Mouse (Mus musculus): ENCODE results near the gene Rsph1.

Rsph1 gene

DNA sequence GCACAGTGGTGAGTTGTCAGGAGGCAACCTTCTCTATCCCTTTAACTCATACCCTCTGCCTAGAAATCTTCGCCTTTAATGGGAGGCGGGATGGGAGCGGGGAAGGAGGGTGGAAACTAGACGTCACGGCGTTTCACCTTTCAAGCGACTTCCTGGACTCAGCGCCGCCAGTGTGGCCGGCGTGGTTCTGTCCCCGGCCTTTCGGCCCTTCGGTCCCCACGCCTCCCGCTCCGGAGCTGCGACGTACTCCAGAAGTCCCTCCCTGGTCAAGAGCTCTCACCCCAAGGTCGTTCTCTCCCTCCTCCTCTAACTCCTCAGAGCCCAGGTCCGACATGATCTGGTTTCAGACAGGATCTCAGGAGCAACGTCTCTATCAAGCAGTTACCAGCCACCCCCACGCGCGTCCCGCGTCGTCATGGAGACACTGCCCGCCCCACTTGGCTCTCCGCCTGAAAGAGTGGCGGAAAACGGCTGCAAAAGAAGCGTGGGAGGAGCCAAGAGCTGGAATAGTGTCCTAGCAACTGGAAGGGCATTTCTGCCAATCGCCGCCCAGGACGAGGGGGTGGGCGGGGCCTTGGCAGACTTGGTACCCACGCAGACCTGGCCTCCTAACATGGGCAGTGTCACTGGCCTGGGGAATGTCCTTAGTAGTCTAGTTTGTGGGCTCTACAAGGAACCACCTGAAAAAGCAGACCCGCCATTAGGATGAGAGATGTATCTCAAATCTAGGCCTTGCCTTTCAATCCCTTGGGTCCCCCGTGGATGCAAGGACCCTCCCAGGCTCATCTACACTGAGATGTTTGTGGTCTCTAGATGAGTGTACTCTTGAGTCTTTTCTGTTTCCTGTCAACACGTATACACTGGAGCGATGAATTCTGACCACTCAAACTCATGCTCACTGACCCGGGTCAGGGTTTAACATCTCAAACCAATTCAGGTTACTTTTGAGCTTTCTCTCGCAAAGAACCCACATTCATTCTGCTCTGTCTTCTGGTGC, at the start of gene Rsph1:
Gene Rsph1 (minus strand): TSS at position 462 of the 997 bp plus-strand sequence.
- in situ Hi-C loops (cut with MseI, MboI): no loop called here

DNA sequence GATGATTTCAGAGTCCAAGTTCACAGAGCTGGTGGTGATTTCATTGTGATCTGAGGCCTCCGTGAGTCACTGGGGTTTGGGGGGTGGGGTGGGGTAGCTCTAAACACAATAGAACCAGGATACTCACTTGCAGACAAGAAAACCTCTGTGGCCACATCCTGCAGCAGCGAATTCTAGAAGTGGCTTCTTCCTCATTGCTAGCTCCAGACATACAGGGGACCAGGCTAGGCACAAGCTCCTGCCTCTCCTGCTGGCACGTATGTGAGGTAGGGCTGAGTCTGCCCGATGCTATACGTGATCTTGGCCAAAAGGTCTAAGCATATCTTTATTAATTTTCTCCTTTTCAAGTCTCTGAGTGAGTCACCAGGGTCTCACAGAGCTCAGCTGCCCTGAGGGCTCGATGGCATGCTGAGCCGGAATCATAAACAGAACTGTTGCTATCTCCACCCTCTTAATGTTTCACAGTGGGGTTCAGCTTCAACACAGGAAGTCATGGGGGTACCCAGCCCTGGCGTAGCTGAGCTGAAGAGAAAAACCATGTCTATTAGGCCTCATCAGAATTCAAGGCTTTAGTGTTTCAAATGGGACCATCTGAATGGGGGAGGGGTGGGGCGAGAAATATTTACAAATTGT, 49.2 kb upstream of the Rsph1 start:
- in situ Hi-C loops (cut with MseI, MboI): no loop called here

- in situ Hi-C loops (cut with MseI, MboI): no loop called here
Observed at GRCm38 (mm10) chr17:31325451-31326219, 48.5 kb upstream of the Rsph1 start.

DNA sequence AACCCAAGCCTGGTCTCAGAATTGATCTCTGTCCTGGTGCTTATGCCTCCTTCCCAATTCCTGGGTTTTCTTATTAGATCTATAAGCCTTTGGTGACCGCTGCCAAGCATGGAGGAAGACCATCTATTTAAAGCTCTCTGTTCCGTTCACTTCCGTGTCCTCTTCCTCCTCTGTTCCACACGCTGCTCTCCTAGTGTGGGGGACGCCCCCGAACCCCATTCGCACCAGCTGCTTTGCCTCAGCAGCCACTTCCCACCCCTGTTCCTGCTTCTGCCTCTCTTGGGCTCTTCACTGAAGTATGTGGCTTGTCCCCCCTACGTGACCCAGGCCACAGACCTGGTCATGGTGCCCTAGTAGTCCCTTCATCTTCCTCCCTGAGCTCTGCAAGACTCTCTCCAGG, 47.0 kb upstream of the Rsph1 start:
- in situ Hi-C loops (cut with MseI, MboI): no loop called here

- in situ Hi-C loops (cut with MseI, MboI): no loop called here
Observed at GRCm38 (mm10) chr17:31323379-31323778, 46.2 kb upstream of the Rsph1 start.

GRCm38 (mm10) chr17:31322446-31322845, 45.3 kb upstream of the Rsph1 start:
- in situ Hi-C loops (cut with MseI, MboI): no loop called here

DNA sequence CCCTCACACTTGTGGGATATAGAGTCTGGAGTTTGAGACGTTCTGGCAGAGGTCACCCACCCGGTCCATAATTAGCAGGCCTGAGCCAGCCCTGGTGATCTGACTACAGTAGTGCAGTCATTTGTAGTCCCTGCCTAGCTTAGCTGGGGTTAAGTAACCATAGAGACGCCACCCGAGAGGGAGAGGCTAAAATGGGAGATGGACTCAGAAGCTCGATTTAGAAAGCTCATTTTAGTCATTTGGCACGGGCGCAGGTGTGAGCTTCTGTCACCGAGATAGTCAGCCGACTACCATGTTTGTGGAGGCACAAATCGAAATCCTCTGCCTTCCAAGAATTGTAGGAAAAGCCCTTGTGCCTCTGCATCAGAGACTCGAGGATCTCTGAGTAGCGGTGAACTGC, 44.2 kb upstream of the Rsph1 start:
- in situ Hi-C loops (cut with MseI, MboI): no loop called here

DNA sequence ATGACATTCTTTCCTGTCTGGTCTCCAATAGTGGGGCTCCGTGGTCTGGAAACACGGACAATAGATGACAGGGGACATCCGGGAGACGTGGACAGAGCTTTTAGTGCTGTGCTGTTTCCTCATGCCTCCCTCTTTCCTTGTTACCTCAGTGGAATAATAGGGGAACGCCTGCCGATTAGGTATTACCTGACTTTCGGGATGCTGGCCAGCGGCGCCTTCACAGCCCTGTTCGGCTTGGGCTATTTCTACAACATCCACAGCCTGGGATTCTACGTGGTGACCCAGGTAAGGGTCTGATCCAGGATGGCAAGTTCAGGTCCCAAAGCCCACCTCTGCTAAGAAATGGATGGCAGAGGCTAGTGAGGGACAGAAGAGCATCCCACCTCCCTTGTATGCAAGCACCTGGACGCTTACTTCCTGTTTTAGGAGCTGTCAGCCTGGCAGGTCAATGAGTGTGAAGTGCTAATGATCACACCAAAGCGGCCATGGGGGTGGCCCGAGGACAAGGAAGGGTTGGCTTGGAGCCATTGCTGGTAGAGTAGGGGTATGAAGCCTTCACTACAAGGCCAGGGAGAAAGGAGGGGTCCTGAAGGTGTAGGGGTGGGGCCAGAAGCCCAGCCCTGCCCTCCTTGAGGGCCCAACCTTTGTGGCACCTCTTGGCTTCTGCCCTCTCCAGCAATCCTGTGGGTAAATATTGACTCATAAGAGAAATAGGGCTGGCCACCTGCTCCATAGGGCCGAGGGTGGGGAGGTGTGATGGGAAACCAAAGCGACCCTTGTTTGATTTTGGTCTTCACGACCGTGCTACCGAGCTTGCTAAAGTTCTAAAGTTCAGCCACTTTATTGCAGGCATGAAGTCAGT, 42.0 kb upstream of the Rsph1 start:
- in situ Hi-C loops (cut with MseI, MboI): no loop called here

DNA sequence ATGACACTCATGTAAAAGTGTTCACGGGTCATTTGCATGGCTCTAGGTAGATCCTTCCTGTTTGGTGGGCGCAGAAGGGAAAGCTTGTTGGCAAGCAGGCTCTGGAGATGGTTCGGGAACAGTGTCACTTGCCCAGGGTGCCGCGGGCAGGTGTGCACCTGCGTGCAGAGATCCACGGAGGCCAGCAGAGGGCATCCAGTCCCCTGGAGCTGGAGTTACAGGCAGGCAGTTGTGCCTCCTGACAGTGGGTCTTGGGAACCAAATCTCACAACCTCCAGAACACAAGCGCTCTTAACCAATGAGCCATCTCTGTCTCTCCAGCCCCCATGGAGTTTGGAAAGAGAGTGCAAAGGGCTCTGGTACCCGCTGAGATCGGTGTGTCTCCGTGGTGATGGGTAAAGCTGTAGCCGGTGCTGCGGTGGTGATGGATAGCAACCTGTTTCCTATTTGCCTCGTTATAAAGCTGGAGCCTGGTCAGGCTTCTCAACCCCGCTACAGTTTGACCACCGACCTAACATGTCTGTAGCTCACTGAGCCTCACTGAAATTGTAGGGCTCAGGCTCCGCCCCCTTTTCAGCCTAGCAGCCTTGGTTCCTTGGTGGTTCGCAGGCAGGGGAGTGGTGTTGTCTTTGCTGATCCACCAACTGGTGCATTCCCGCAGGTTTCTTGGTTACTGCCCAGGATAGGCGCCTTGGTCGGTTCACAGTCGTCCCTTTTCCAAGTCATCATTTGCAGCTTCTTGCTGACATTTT, 40.5 kb upstream of the Rsph1 start:
- in situ Hi-C loops (cut with MseI, MboI): no loop called here

GRCm38 (mm10) chr17:31316998-31317397, 39.8 kb upstream of the Rsph1 start:
- in situ Hi-C loops (cut with MseI, MboI): no loop called here

GRCm38 (mm10) chr17:31315993-31316392, 38.8 kb upstream of the Rsph1 start:
- in situ Hi-C loops (cut with MseI, MboI): no loop called here

DNA sequence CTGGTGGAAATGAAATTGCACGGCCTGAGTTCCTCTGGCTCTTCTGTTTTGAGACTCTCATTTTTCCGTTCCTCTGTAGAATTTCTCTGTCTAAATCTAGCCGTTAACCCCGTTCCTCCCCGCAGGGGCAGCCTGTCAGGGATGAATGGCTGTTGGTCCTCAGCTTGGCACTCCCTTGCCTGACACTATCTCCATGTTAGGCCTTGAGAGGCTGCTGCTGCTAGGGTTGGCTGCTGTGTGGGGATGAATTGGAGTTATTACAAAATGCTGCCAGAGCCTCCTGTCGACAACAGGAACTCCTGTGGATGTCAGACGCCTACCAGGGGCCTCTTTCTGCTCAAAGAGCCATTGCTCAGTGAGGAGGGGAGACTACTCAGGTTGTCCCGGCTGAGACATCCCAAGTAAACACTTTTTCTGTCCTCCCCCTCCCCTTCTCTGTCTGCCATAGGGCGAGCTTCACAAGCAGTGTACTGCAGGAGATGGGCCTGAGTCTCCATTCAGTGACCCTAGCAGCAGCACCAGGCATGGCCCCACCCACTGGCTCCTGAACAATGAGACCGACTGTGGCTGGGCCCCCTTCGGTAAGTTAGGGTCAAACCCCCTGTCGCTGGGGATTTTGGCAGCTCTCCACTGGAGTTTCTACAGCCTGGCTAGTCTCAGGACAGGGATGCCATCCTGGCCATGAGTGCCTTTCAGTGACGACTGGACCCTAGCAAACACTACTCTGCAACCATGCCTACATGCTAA, 38.0 kb upstream of the Rsph1 start:
- in situ Hi-C loops (cut with MseI, MboI): no loop called here

DNA sequence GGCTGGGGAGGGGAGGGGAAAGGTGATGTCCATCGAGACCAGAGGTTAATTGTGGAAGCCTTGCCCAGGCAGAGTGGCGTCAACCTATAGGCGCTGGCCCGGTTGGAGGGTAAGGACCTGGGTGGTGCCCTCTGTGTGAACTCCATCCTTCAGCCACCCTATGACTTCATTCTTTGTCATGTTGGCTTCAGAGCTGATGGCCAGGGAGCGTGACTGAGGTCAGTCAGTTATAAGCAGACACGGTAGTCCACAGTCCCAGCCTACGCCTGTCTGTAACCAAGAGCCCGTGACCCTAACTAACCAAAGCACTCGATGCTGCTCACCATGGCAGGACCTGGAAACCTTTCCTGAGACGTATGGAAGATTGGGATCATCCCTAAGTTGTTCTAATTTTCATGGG, 35.5 kb upstream of the Rsph1 start:
- in situ Hi-C loops (cut with MseI, MboI): no loop called here

- in situ Hi-C loops (cut with MseI, MboI): no loop called here
Observed at GRCm38 (mm10) chr17:31311047-31311446, 33.9 kb upstream of the Rsph1 start.

- in situ Hi-C loops (cut with MseI, MboI): no loop called here
Observed at GRCm38 (mm10) chr17:31309281-31309793, 32.2 kb upstream of the Rsph1 start.

DNA sequence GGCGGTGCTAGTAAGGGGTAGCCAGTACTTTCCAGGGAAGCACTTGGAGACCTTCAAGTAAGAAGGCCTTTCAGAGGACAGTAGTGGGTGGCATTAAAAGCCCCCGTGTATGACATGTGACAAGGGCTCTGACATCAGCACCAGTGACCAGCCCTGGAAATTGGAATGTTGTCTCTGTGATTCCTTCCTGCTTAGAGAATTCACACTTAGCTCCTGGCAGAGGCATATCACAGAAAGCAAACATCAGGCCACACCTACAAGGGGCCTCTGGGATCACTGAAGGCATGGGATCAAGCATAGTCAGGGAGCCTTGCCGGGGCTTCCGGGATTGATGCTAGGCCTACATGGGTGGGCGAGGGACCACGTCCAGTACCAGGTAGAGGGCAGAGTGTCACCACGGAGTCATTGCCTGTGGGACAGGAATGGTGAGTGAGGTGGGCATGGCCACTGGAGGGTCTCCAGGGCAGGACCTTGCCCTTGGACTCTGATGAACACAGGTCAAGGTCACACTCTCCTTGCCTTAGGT, 31.2 kb upstream of the Rsph1 start:
- in situ Hi-C loops (cut with MseI, MboI): no loop called here

DNA sequence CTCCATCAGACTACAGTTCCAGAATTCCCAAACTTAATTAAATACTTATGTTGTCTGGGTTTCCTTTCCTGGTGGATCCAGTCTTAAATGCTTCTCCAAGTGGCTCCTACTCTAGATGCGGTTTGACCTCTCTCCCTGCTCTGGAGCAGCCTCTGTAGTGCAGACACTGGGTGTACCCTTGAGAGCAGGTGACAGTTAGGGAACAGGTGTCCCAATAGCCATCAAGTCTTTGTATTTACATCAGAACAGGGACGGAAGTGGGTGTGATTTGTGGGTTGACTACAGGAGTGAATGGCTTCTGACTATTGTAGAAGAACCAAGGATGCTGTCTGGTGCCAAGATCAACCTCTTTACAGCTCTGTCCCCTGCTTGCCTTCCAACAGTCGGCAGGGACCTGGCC, 30.6 kb upstream of the Rsph1 start:
- in situ Hi-C loops (cut with MseI, MboI): no loop called here

- in situ Hi-C loops (cut with MseI, MboI): no loop called here
Observed at GRCm38 (mm10) chr17:31305776-31306120, 28.6 kb upstream of the Rsph1 start.

Measured in mouse trophoblast stem cell (cell line).